Mouse (Mus musculus): ENCODE data around the gene Rreb1. TPM values are rescaled to one million over a fixed set of nuclear protein-coding genes. Genes with fewer than 3 reads are reported as not detected.
A peak's percentile ranks its signal among the peaks of the same experiment; 100 is the strongest.

The Rreb1 gene
- total RNA-seq, 2 experiments from 2014 or later = 46.7 to 61.8 TPM

- intact Hi-C loops (cut with DNase I) = no loop called here
- DNase-seq = no peak
Observed at GRCm38 (mm10) chr13:37904436-37904835, 126.2 kb downstream of the Rreb1 start.

GRCm38 (mm10) chr13:37908061-37908460, 129.9 kb downstream of the Rreb1 start:
- intact Hi-C loops (cut with DNase I) = no loop called here
- DNase-seq = no peak

GRCm38 (mm10) chr13:37908493-37908892, 130.3 kb downstream of the Rreb1 start:
- no peak for DNase-seq
- intact Hi-C loops (cut with DNase I) = no loop called here

- DNase-seq = no peak
- intact Hi-C loops (cut with DNase I) = no loop called here
Observed at GRCm38 (mm10) chr13:37909225-37909624, 131.0 kb downstream of the Rreb1 start.

GRCm38 (mm10) chr13:37912011-37912410, 133.8 kb downstream of the Rreb1 start:
- intact Hi-C loops (cut with DNase I) = no loop called here
- no peak for DNase-seq

- DNase-seq = no peak
- intact Hi-C loops (cut with DNase I) = no loop called here
Observed at GRCm38 (mm10) chr13:37912591-37913467, 134.6 kb downstream of the Rreb1 start.

GRCm38 (mm10) chr13:37913963-37914362, 135.8 kb downstream of the Rreb1 start:
- intact Hi-C loops (cut with DNase I) = no loop called here
- DNase-seq = no peak

- intact Hi-C loops (cut with DNase I) = no loop called here
Observed at GRCm38 (mm10) chr13:37918336-37919261, 140.4 kb downstream of the Rreb1 start.

GRCm38 (mm10) chr13:37919711-37920277, 141.6 kb downstream of the Rreb1 start:
- intact Hi-C loops (cut with DNase I) = no loop called here
- no peak for DNase-seq

More at GRCm38 (mm10) chr13:37918336-37919261, 140.4 kb downstream of the Rreb1 start:
- DNase-seq = no peak

GRCm38 (mm10) chr13:37920727-37921126, 142.5 kb downstream of the Rreb1 start:
- no peak for DNase-seq
- intact Hi-C loops (cut with DNase I) = no loop called here

GRCm38 (mm10) chr13:37923091-37923490, 144.9 kb downstream of the Rreb1 start:
- DNase-seq = no peak
- intact Hi-C loops (cut with DNase I) = no loop called here

GRCm38 (mm10) chr13:37923643-37924460, 145.7 kb downstream of the Rreb1 start:
- intact Hi-C loops (cut with DNase I) = no loop called here

GRCm38 (mm10) chr13:37924461-37924948, 146.3 kb downstream of the Rreb1 start:
- intact Hi-C loops (cut with DNase I) = no loop called here
- no peak for DNase-seq

More at GRCm38 (mm10) chr13:37923643-37924460, 145.7 kb downstream of the Rreb1 start:
- no peak for DNase-seq

- intact Hi-C loops (cut with DNase I) = no loop called here
- no peak for DNase-seq
Observed at GRCm38 (mm10) chr13:37926394-37926793, 148.2 kb downstream of the Rreb1 start.

- intact Hi-C loops (cut with DNase I) = no loop called here
- no peak for DNase-seq
Observed at GRCm38 (mm10) chr13:37929532-37929931, 151.3 kb downstream of the Rreb1 start.

- intact Hi-C loops (cut with DNase I) = no loop called here
- DNase-seq = no peak
Observed at GRCm38 (mm10) chr13:37930091-37930490, 151.9 kb downstream of the Rreb1 start.

GRCm38 (mm10) chr13:37930621-37931020, 152.4 kb downstream of the Rreb1 start:
- intact Hi-C loops (cut with DNase I) = no loop called here
- no peak for DNase-seq

- no peak for DNase-seq
- intact Hi-C loops (cut with DNase I) = no loop called here
Observed at GRCm38 (mm10) chr13:37931210-37931922, 153.2 kb downstream of the Rreb1 start.

- intact Hi-C loops (cut with DNase I) = no loop called here
- DNase-seq = peak; percentile 44 to 52
Observed at GRCm38 (mm10) chr13:37934075-37934474, 155.9 kb downstream of the Rreb1 start.
